Mouse (Mus musculus): Measurements from ENCODE around the gene Foxp1. TPM values are rescaled to one million over a fixed set of nuclear protein-coding genes. Genes with fewer than 3 reads are reported as not detected.

Gene Foxp1
- polyA plus RNA-seq, 1 experiment from 2014 or later = 36.4 TPM

DNA sequence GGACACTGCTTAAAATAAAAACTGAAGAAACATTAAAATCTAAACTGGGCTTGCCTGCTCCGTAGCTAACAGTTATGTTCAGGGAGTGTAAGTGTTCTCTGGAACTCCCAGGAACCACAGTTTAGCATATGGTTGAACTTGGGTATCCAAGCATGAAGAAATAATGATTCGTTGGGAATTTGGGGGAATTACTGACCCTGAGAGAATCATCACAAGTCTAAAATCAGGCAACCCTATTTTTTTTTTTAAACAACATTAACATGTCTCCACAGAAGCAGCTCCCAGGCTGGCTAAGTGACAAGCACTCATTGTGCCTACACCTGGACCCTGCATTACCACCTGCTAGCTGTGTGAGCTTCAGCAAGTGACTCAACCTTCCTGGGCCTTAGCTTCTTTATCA lies 430.7 kb downstream of the Foxp1 start:
- H3K9ac ChIP-seq (replicated peaks; ENCODE audit: low read length) = no peak overlapping the region
- H3K4me3 ChIP-seq (ENCODE audit: low read length) = no peak overlapping the region
- H3K27me3 ChIP-seq (ENCODE audit: insufficient read depth, low read length) = no peaks in the 10 kb centered on the region
- H3K4me2 ChIP-seq (replicated peaks; ENCODE audit: low read depth, low read length) = no peak overlapping the region
- no peaks in the 10 kb centered on the region for H3K36me3 ChIP-seq (ENCODE audit: insufficient read depth, low read length)
- WGBS = 47% methylated on average over 2 of the region's 2 CpGs
- ATAC-seq (ENCODE audit: low FRiP score, low TSS enrichment) = no peak
- H3K27ac ChIP-seq (ENCODE audit: low read length) = no peak overlapping the region
- no peaks in the 10 kb centered on the region for H3K9me3 ChIP-seq (ENCODE audit: low read length)
- peaks cover 46% of the 10 kb centered on the region for H3K4me1 ChIP-seq (ENCODE audit: insufficient read depth, low read length)

DNA sequence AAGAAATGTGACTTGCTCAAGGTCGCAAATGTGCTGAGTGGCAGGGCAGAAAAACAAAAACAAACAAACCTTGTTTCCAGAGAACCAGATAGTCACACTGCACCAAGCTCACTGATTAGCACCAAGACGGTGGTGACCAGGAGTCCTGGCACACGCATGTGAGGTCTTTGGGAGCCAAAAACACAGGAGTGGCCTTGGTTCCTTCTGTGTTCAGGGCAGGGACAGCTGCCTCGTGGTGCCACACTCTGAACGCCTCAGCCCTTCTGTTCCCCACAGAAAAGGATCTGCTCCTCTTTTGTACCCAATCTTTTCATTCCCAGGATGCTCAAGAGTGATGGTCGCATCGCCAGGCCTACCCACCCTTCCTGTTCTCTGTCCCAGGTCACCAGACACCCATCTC lies 434.9 kb downstream of the Foxp1 start:
- no peaks in the 10 kb centered on the region for H3K27me3 ChIP-seq (ENCODE audit: insufficient read depth, low read length)
- no peaks in the 10 kb centered on the region for H3K36me3 ChIP-seq (ENCODE audit: insufficient read depth, low read length)
- H3K9me3 ChIP-seq (ENCODE audit: low read length) = no peaks in the 10 kb centered on the region
- 67% methylated on average over 7 of the region's 7 CpGs for WGBS
- H3K9ac ChIP-seq (replicated peaks; ENCODE audit: low read length) = no peak overlapping the region
- H3K27ac ChIP-seq (ENCODE audit: low read length) = no peak overlapping the region
- peaks cover 11% of the 10 kb centered on the region for H3K4me1 ChIP-seq (ENCODE audit: insufficient read depth, low read length)
- H3K4me2 ChIP-seq (replicated peaks; ENCODE audit: low read depth, low read length) = no peak overlapping the region
- no peak for ATAC-seq (ENCODE audit: low FRiP score, low TSS enrichment)
- H3K4me3 ChIP-seq (ENCODE audit: low read length) = no peak overlapping the region

DNA sequence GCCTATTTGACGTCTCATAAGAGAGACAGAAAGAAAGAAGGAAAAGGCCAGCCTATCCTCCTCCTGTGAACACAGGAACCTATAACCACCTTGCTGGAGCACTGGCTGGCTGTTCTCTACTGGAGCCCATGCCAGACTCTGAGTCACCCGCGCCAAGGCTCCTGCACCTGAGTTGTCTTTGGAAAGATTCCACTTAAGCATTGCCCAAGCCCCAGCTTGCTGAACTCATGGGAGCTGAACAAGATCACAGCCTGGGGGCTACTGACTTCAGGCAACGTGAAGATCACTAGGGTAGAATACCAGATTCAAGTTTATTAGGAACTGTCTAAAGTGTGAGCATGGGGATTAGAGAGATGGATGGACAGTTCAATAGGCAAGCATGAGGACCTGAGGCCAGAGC lies 437.6 kb downstream of the Foxp1 start:
- no peak for ATAC-seq (ENCODE audit: low FRiP score, low TSS enrichment)
- H3K36me3 ChIP-seq (ENCODE audit: insufficient read depth, low read length) = no peaks in the 10 kb centered on the region
- peaks cover 9% of the 10 kb centered on the region for H3K4me1 ChIP-seq (ENCODE audit: insufficient read depth, low read length)
- no peak overlapping the region for H3K9ac ChIP-seq (replicated peaks; ENCODE audit: low read length)
- 94% methylated on average over 4 of the region's 4 CpGs for WGBS
- no peak overlapping the region for H3K27ac ChIP-seq (ENCODE audit: low read length)
- H3K9me3 ChIP-seq (ENCODE audit: low read length) = no peaks in the 10 kb centered on the region
- no peak overlapping the region for H3K4me2 ChIP-seq (replicated peaks; ENCODE audit: low read depth, low read length)
- H3K27me3 ChIP-seq (ENCODE audit: insufficient read depth, low read length) = no peaks in the 10 kb centered on the region
- no peak overlapping the region for H3K4me3 ChIP-seq (ENCODE audit: low read length)

DNA sequence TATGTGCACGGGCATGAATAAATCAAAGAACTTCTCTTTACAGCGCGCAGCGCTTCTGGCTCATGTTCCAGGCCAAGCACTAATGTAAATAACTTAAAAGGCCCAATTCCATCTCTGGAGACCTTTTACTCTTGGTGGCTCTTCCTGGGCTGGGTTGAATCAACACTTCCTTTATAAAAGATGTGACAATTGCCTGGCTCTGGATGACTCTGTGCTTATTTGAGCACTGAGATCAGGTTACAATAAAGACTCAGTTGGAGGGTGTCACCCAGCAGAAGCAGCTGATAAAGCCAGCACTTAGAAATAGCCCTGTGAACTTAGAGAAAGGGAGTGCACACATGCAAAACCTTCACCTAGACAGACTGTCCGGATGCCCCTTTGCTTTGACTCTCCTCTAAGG lies 441.3 kb downstream of the Foxp1 start:
- Histone ChIP-seq H3K27ac (ENCODE audit: low read length) (no peak overlapping the region), H3K4me3 (ENCODE audit: low read length) (no peak overlapping the region), H3K9ac (replicated peaks; ENCODE audit: low read length) (no peak overlapping the region), H3K9me3 (ENCODE audit: low read length) (no peaks in the 10 kb centered on the region), H3K27me3 (ENCODE audit: insufficient read depth, low read length) (no peaks in the 10 kb centered on the region), H3K4me2 (replicated peaks; ENCODE audit: low read depth, low read length) (no peak overlapping the region), H3K36me3 (ENCODE audit: insufficient read depth, low read length) (no peaks in the 10 kb centered on the region), H3K4me1 (ENCODE audit: insufficient read depth, low read length) (peaks cover 9% of the 10 kb centered on the region)
- WGBS = 25% methylated on average over 5 of the region's 5 CpGs
- ATAC-seq (ENCODE audit: low FRiP score, low TSS enrichment) = peak; percentile 63; the same call in 1 of the 2 replicates

DNA sequence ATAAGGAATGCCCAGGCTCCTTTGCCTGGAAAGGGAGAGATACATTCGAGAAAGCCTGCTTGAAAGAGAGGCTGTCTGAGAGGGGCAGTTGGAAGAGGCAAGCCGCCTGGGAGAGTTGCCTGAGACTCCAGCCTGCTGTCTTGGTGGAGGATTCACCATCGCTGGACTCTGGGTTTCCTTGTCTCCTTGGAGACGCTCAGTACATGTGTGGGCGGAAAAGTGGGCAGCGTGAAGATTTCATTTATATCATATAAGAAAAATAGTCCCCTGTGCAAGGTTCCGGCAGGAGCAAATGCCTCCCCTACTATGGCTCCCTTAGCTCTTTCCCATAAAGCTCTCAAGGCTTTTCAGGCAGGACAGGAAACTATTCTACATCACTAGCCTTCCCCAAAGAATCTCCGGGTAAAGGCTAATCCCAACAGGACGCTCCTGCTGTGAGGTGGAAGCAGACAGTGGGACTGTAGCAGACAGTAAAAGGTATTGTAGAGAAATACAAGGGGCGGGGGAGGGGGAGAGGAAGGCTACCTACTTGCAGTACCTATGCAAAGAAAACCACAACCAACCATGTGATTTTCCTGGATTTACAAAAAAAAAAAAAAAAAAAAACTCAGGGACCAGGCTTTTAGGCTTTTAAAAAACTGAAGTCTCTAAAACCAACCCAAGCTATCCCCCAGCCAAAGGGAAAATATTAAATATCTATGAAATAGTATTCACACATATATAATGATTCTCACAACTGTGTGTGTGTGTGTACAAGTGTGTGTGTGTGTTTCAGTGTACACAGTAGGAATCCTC lies 443.3 kb downstream of the Foxp1 start:
- no peak for ATAC-seq (ENCODE audit: low FRiP score, low TSS enrichment)
- H3K4me1 ChIP-seq (ENCODE audit: insufficient read depth, low read length) = peaks cover 9% of the 10 kb centered on the region
- H3K9ac ChIP-seq (replicated peaks; ENCODE audit: low read length) = no peak overlapping the region
- H3K4me2 ChIP-seq (replicated peaks; ENCODE audit: low read depth, low read length) = no peak overlapping the region
- no peak overlapping the region for H3K4me3 ChIP-seq (ENCODE audit: low read length)
- no peak overlapping the region for H3K27ac ChIP-seq (ENCODE audit: low read length)
- peaks cover 16% of the 10 kb centered on the region for H3K36me3 ChIP-seq (ENCODE audit: insufficient read depth, low read length)
- no peaks in the 10 kb centered on the region; the same call in 1 of the 2 replicates for H3K9me3 ChIP-seq (ENCODE audit: low read length)
- H3K27me3 ChIP-seq (ENCODE audit: insufficient read depth, low read length) = no peaks in the 10 kb centered on the region
- WGBS = 57% methylated on average over 10 of the region's 10 CpGs

DNA sequence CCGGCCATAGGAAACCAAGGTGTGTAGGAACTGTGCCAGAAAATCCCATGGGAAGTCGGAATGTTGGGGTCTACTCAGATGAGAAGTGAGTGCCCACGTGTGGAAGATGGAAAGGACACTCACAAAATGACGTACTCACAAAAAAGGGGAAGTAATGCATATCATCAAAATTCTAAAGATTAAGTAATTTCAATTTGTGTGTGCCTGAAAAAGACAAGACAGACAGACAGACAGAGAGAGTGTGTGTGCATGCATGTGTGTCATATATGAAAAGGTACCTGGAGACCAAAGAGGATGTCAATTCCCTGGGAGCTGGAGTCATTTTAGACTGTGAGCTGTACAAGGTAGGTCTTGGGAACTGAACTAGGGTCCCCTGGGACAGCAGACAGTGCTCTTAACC lies 444.4 kb downstream of the Foxp1 start:
- WGBS = 90% methylated on average over 4 of the region's 4 CpGs

DNA sequence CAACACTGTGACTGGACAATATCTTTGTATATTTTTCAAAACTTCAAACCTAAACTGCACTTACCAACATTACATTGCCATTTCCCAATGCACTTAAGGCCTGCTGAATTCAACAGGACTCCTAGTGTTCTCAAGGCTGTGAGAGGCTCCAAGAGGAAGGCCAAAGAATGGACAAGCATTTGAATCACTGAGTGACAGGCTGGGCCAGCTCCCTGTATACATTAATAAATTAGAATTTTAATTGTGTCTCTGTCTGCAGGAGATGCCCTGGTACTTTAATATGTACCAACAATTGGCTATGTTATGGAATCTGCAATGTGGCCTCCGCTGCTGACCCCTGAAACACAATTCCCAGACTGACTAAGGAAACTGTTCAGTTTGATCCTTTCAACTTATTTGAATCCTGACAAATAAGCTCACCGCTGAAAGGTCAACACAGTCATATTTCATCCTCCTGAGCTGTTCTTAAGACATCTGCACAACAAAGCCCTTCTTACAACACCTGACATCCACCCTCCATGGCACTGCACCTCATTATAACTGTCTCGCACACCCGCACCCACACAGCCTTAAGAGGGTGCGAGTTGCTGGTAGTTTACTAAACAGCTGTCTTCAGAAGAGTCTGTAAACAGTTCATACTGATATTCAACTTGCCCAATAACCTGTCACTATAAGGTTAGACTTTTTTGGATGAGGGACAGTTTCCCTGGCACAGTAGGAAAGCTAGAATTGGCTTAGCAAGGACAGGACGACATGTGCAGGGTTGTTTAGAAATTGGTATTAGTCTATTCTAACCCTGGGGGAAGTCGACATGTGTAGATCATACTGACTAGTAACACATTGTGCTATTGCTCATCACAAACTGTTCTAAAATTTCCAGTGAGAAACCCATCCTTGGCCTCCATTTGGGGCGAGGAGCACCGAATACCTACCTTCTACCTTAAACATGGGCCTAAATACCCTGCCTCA lies 448.9 kb downstream of the Foxp1 start:
- H3K4me3 ChIP-seq (ENCODE audit: low read length) = no peak overlapping the region
- no peaks in the 10 kb centered on the region for H3K27me3 ChIP-seq (ENCODE audit: insufficient read depth, low read length)
- no peaks in the 10 kb centered on the region; the same call in 1 of the 2 replicates for H3K9me3 ChIP-seq (ENCODE audit: low read length)
- H3K36me3 ChIP-seq (ENCODE audit: insufficient read depth, low read length) = peaks cover 23% of the 10 kb centered on the region
- H3K4me2 ChIP-seq (replicated peaks; ENCODE audit: low read depth, low read length) = no peak overlapping the region
- H3K27ac ChIP-seq (ENCODE audit: low read length) = no peak overlapping the region
- H3K4me1 ChIP-seq (ENCODE audit: insufficient read depth, low read length) = no peaks in the 10 kb centered on the region
- ATAC-seq (ENCODE audit: low FRiP score, low TSS enrichment) = no peak
- H3K9ac ChIP-seq (replicated peaks; ENCODE audit: low read length) = no peak overlapping the region
- WGBS = 86% methylated on average over 9 of the region's 9 CpGs

More for the DNA sequence above, 444.4 kb downstream of the Foxp1 start:
- no peak overlapping the region for H3K9ac ChIP-seq (replicated peaks; ENCODE audit: low read length)
- H3K4me3 ChIP-seq (ENCODE audit: low read length) = no peak overlapping the region
- no peaks in the 10 kb centered on the region for H3K27me3 ChIP-seq (ENCODE audit: insufficient read depth, low read length)
- ATAC-seq (ENCODE audit: low FRiP score, low TSS enrichment) = no peak
- peaks cover 9% of the 10 kb centered on the region for H3K4me1 ChIP-seq (ENCODE audit: insufficient read depth, low read length)
- no peak overlapping the region for H3K27ac ChIP-seq (ENCODE audit: low read length)
- H3K36me3 ChIP-seq (ENCODE audit: insufficient read depth, low read length) = peaks cover 16% of the 10 kb centered on the region
- no peaks in the 10 kb centered on the region; the same call in 1 of the 2 replicates for H3K9me3 ChIP-seq (ENCODE audit: low read length)
- no peak overlapping the region for H3K4me2 ChIP-seq (replicated peaks; ENCODE audit: low read depth, low read length)

DNA sequence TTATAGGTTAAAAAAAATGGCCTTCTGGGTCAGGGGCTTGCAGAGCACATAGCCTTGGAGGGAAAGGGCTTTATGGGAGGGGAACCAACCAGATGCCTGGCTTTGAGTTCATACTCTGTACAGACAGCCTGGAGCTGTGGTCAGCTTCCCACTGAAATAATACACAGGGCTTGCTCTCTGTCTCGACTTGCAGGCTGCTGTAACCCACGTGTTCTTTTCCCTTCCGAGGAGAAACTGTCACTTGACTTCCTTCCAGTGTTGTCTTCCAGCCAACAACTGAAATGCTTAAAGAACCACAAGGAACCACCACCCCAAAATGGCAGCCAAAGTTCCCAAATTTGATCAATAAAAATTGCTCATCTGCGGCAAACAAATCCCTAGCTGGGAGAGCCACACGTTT lies 451.8 kb downstream of the Foxp1 start:
- Histone ChIP-seq H3K4me2 (replicated peaks; ENCODE audit: low read depth, low read length) (no peak overlapping the region), H3K9me3 (ENCODE audit: low read length) (no peaks in the 10 kb centered on the region; the same call in 1 of the 2 replicates), H3K36me3 (ENCODE audit: insufficient read depth, low read length) (peaks cover 21% of the 10 kb centered on the region), H3K27me3 (ENCODE audit: insufficient read depth, low read length) (no peaks in the 10 kb centered on the region), H3K4me1 (ENCODE audit: insufficient read depth, low read length) (peaks cover 5% of the 10 kb centered on the region; the same call in 1 of the 2 replicates), H3K4me3 (ENCODE audit: low read length) (no peak overlapping the region), H3K9ac (replicated peaks; ENCODE audit: low read length) (no peak overlapping the region), H3K27ac (ENCODE audit: low read length) (no peak overlapping the region)
- no peak for ATAC-seq (ENCODE audit: low FRiP score, low TSS enrichment)
- 57% methylated on average over 5 of the region's 5 CpGs for WGBS

DNA sequence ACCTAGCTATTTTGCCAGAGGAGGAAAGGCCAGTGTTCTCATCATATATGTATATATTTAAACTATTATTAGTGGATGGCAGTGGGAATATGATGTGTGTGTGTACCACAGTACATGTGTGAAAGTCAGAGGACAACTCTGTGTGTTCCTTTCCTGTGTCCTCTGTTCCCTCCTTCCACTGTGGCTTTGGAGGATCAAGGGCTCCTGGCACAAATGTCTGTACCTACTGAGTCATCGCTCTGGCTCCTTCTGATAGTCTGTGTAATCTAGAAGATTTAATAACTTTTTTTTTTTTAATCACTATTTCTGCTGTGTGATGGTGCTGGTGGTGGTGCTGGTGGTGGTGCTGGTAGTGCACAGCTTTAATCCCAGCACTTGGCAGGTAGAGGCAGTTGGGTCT lies 452.8 kb downstream of the Foxp1 start:
- Histone ChIP-seq H3K27me3 (ENCODE audit: insufficient read depth, low read length) (no peaks in the 10 kb centered on the region), H3K9me3 (ENCODE audit: low read length) (no peaks in the 10 kb centered on the region; the same call in 1 of the 2 replicates), H3K4me3 (ENCODE audit: low read length) (no peak overlapping the region), H3K9ac (replicated peaks; ENCODE audit: low read length) (no peak overlapping the region), H3K36me3 (ENCODE audit: insufficient read depth, low read length) (peaks cover 11% of the 10 kb centered on the region), H3K4me1 (ENCODE audit: insufficient read depth, low read length) (peaks cover 8% of the 10 kb centered on the region; the same call in 1 of the 2 replicates), H3K4me2 (replicated peaks; ENCODE audit: low read depth, low read length) (no peak overlapping the region), H3K27ac (ENCODE audit: low read length) (no peak overlapping the region)
- ATAC-seq (ENCODE audit: low FRiP score, low TSS enrichment) = no peak
- 91% methylated on average over 1 of the region's 1 CpGs for WGBS

Measured in kidney, embryonic 16.5 days (tissue).